Mouse (Mus musculus) midbrain, embryonic 14.5 days (tissue): ENCODE measurements around the gene Klc3. TPM values are rescaled to one million over a fixed set of nuclear protein-coding genes. Genes with fewer than 3 reads are reported as not detected.

Source experiments
- ATAC-seq: fragments of 200-750 bp; cut with Nextera tagmentation; 2 replicates; pipeline ENCODE4 v1.8.0; 2017; ENCODE audit warnings: moderate number of reproducible peaks, moderate library complexity; ENCODE audit not compliant: low FRiP score, low TSS enrichment
- DNase-seq: peaks from one replicate; pipeline ENCODE4 v3.0.0-alpha.2; 2015
- H3K27ac ChIP-seq: fragments of 300-500 bp; sonication (generic); replicated peaks from 2 replicates; pipeline ENCODE4 v1.5.1; 2014; ENCODE audit warnings: mild to moderate bottlenecking, low read depth, low read length, moderate library complexity
- H3K27me3 ChIP-seq: fragments of 300-500 bp; sonication (generic); 2 replicates; pipeline ENCODE4 v1.6.1; 2014; ENCODE audit warnings: low read length, control low read depth, mixed read lengths; ENCODE audit not compliant: control insufficient read depth, insufficient read depth
- H3K36me3 ChIP-seq: fragments of 300-500 bp; sonication (generic); 2 replicates; pipeline ENCODE4 v1.6.1; 2014; ENCODE audit warnings: low read length, control low read depth; ENCODE audit not compliant: control insufficient read depth, insufficient read depth
- H3K4me1 ChIP-seq: fragments of 300-500 bp; sonication (generic); 2 replicates; pipeline ENCODE4 v1.6.1; 2014; ENCODE audit warnings: mild to moderate bottlenecking, antibody characterized with exemption, low read length, control low read depth; ENCODE audit not compliant: control insufficient read depth, insufficient read depth
- H3K4me2 ChIP-seq: fragments of 300-500 bp; sonication (generic); 2 replicates; pipeline ENCODE4 v1.6.1; 2014; ENCODE audit warnings: mild to moderate bottlenecking, low read length, moderate library complexity
- H3K4me3 ChIP-seq: fragments of 300-500 bp; sonication (generic); replicated peaks from 2 replicates; pipeline ENCODE4 v1.5.1; 2014; ENCODE audit warnings: low read depth, low read length
- H3K9ac ChIP-seq: fragments of 300-500 bp; sonication (generic); replicated peaks from 2 replicates; pipeline ENCODE4 v1.6.1; 2014; ENCODE audit warnings: mild to moderate bottlenecking, low read length, moderate library complexity
- H3K9me3 ChIP-seq: fragments of 300-500 bp; sonication (generic); 2 replicates; pipeline ENCODE4 v1.6.1; 2016; ENCODE audit warnings: low read length, control low read depth, mixed read lengths; ENCODE audit not compliant: control insufficient read depth
- WGBS: fragments of 180-500 bp; shearing (Covaris S2); extraction: QIAGEN DNeasy Blood & Tissue Kit; methylation state at CpG from one replicate; pipeline ENCODE4 v1.1.7; 2014; 5-methylcytosine and 5-hydroxymethylcytosine counted together
- polyA plus RNA-seq: library from polyadenylated mRNA; unstranded; fragments of >200 nt; fragmentation: Nextera tagmentation; extraction: Ambion mirVana; gene quantifications from 2 replicates; pipeline ENCODE4 v1.2.1, GENCODE M21; 2014

Klc3 gene
- polyA plus RNA-seq, 1 experiment from 2014 or later, result 0.36 TPM

DNA sequence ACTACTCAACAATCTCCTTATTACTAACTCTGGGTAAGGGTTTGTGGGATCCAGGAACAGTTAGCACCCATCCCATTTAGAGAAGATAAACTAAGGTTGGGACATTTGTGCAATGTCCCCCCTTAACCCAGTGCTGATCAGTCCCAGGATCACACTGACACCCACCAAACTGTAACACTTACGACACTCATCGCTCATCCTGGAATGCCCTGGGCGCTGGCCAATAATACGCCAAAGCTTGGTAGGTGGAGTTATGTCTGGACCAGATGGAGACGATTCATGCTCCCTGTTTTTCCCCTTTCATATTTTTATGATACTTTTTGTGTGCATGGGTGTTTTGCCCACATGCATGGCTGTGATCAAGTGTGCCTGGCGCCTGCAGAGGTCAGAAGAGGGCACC lies 26.5 kb upstream of the Klc3 start:
- Histone ChIP-seq H3K4me1 (no peaks in the 10 kb centered on the region), H3K27ac (no peak overlapping the region), H3K36me3 (peaks cover 100% of the 10 kb centered on the region), H3K9ac (no peak overlapping the region), H3K9me3 (no peaks in the 10 kb centered on the region), H3K27me3 (no peaks in the 10 kb centered on the region), H3K4me2 (no peak overlapping the region), H3K4me3 (no peak overlapping the region)
- DNase-seq (no peak), ATAC-seq (no peak)
- 90% methylated on average over 6 of the region's 6 CpGs for WGBS

DNA sequence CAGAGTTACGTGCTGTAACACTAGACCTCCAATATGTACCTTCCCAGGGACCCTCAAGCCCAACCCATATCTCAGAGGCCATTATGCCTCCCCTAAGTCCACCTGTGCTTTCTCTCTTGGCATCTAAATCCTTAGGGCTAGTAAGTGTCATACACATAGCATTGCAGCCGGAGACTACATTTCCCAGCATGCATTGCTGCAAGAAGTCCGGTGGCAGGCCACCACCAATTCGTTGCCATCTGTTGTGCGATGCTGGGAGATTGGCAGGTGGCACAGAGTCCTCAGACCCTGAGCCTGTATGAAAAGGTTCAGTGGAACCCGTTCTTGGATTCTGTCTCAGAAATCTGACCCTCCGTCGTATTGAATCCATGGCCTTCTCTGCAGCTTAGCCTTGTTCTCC lies 25.8 kb upstream of the Klc3 start:
- Histone ChIP-seq H3K27ac (no peak overlapping the region), H3K36me3 (peaks cover 100% of the 10 kb centered on the region), H3K4me2 (no peak overlapping the region), H3K27me3 (no peaks in the 10 kb centered on the region), H3K9ac (no peak overlapping the region), H3K4me1 (no peaks in the 10 kb centered on the region), H3K4me3 (no peak overlapping the region), H3K9me3 (no peaks in the 10 kb centered on the region)
- 68% methylated on average over 8 of the region's 8 CpGs for WGBS
- peak; percentile 54 for DNase-seq
- no peak for ATAC-seq

DNA sequence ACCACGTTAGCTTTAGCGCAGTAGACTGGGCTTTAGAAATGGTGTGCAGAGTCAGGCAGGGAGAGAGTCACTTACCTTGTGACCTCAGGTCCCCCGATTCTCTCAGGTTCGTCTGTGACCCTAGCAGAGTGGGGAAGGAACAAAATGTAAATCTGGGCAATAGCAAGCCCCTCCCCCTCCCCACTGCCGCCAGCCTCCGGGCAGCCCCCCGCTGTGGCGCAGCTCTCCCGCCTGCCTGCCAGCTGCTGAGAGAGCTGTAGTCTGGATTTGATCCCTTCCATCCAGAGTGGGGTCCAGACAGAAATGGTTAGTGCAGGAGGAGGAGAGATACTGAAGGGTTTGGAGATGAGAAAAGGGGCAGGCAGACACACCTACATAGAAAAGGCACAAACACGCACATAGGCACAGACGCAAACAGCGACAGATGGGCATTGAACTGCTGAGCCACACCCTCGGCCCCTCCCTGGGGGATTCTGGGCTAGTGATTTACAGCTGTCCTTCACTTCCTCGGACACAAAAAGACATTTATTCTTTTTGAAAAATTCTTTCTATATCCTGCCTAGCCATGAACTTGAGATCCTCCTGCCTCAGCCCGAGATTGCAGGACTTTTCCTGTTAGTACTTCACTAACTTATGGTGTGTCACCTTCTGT lies 24.2 kb upstream of the Klc3 start:
- ATAC-seq (no peak), DNase-seq (no peak)
- no peak overlapping the region for H3K4me3 ChIP-seq
- no peaks in the 10 kb centered on the region for H3K4me1 ChIP-seq
- WGBS, result 61% methylated on average over 15 of the region's 15 CpGs
- no peaks in the 10 kb centered on the region for H3K9me3 ChIP-seq
- H3K27me3 ChIP-seq, result 0 out of 2 replicates have a peak, but pooled peaks cover 1% of the 10 kb centered on the region
- H3K9ac ChIP-seq, result no peak overlapping the region
- no peak overlapping the region for H3K27ac ChIP-seq
- H3K36me3 ChIP-seq, result peaks cover 86% of the 10 kb centered on the region
- H3K4me2 ChIP-seq, result no peak overlapping the region

DNA sequence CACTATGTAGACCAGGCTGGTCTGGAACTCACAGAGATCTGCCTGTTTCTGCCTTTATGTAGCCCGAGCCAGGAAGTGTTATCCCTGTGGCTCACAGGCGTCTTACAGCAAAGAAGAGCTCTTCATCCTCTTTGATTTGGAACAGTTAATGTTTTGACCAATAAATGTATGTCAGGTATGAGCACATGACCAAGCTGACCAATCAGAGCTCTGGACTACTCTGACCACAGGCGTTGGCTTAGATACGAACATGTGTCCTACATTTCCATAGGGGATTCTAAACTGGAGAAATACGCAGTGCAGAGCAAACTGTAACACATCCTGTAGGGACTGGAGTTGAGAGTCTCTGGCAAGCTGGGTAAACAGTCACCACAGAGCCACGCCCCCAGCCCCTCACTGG lies 23.0 kb upstream of the Klc3 start:
- WGBS, result 84% methylated on average over 6 of the region's 6 CpGs
- ATAC-seq (no peak), DNase-seq (no peak)
- Histone ChIP-seq H3K4me3 (no peak overlapping the region), H3K36me3 (peaks cover 74% of the 10 kb centered on the region), H3K9ac (no peak overlapping the region), H3K27ac (no peak overlapping the region), H3K9me3 (no peaks in the 10 kb centered on the region), H3K4me1 (no peaks in the 10 kb centered on the region), H3K27me3 (0 out of 2 replicates have a peak, but pooled peaks cover 4% of the 10 kb centered on the region), H3K4me2 (no peak overlapping the region)

DNA sequence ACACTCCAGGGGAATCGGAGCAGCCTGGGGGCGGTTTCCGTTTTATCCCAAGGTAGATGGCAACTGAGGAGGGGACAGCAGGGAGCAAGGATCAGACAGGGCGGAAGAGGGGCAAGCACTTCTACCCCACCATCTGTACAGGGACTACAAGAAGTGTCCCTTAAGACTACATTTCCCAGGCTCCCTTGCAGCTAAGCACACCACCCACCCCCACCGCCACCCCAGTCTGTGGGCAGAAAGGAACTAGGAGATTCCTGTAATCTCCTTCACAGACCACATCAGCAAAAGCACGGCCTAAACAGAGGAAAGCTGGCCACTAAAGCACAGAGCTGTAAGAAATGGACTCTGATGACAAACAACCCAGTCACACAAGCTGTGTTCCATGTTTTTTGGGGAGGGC lies 22.4 kb upstream of the Klc3 start:
- Histone ChIP-seq H3K9me3 (no peaks in the 10 kb centered on the region), H3K36me3 (peaks cover 68% of the 10 kb centered on the region), H3K4me3 (no peak overlapping the region), H3K4me2 (no peak overlapping the region), H3K9ac (no peak overlapping the region), H3K27me3 (0 out of 2 replicates have a peak, but pooled peaks cover 4% of the 10 kb centered on the region), H3K4me1 (no peaks in the 10 kb centered on the region), H3K27ac (no peak overlapping the region)
- DNase-seq, result no peak
- WGBS, result 67% methylated on average over 6 of the region's 6 CpGs
- no peak for ATAC-seq

DNA sequence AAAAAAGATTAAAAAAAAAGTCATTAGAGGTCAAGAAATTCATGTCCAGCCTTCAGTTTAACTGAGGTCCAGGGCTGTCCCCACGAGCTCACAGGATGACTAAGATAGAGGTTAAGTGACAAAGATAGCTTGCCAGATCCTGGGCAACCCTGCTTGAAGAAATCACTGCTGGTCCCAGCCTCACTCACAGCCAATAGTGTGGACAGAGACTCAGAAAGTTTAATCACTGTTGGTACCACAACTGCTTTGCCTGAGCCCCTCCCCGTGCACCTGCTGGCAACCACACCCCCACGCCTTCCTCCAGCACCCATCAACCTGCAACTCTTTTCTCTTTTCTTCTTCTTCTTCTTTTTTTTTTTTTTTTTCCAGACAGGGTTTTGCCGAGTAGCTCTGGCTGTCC lies 20.1 kb upstream of the Klc3 start:
- Histone ChIP-seq H3K4me1 (0 out of 2 replicates have a peak, but pooled peaks cover 3% of the 10 kb centered on the region), H3K9ac (no peak overlapping the region), H3K36me3 (peaks cover 45% of the 10 kb centered on the region), H3K27ac (no peak overlapping the region), H3K27me3 (peaks cover 26% of the 10 kb centered on the region), H3K4me3 (no peak overlapping the region), H3K4me2 (no peak overlapping the region), H3K9me3 (no peaks in the 10 kb centered on the region)
- no peak for DNase-seq
- no peak for ATAC-seq
- WGBS, result 61% methylated on average over 4 of the region's 4 CpGs

DNA sequence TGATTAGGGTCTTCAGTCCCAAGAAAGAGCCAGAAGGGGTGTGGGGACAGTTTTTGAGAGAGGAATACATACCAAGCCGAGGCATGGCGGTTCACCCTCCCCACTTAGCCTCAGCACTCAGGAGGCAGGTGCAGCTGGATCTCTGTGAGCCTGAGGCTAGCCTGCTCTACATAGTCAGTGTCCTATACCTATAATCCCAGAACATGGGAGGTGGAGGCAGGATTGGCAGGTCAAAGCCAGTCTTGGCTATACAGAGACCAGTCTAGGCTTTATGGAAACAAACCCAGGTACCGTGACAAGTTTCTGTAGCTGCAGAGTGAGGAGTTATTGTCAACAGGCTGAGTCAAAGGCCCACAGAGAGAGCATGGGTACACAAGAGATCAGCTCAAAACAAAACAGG lies 19.2 kb upstream of the Klc3 start:
- no peak overlapping the region for H3K9ac ChIP-seq
- WGBS, result 89% methylated on average over 3 of the region's 3 CpGs
- no peaks in the 10 kb centered on the region for H3K9me3 ChIP-seq
- DNase-seq (no peak), ATAC-seq (no peak)
- H3K27ac ChIP-seq, result no peak overlapping the region
- no peak overlapping the region for H3K4me3 ChIP-seq
- 0 out of 2 replicates have a peak, but pooled peaks cover 3% of the 10 kb centered on the region for H3K4me1 ChIP-seq
- peaks cover 33% of the 10 kb centered on the region for H3K27me3 ChIP-seq
- peaks cover 36% of the 10 kb centered on the region for H3K36me3 ChIP-seq
- no peak overlapping the region for H3K4me2 ChIP-seq

DNA sequence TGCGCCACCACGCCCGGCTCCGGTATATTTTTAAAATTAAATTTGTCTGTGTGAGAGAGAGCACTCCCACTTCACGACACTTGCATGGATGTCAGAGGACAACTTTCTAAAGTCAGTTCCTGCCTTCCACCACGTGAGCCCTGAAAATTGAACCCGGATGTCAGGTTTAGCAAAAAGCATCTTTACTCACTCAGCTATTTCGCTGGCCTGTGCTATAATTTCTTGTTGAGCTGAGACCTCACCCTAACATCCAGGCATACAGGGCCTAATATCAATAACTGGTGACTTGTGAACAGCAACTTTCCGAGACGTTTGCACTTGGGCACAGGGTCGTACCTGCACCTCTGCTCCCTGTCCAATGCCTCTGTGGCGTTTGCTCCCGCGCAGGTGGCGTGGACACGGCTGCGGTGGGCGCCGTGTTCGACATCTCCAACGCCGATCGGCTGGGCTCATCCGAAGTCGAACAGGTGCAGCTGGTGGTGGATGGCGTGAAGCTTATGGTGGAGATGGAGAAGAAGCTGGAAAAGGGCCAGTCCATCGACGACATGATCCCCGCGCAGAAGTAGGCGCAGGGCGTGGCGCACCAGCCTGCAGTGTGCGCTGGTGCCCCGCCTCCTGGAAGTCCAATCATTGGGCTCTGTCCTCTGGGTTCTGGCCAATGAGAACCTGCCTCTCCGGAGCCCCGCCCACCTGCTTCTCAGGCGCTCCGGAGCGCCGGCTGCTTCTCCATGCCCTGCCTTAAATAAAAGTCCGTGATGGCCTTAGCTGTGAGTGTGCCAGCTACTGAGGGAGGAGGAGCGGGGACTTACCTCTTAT lies 17.1 kb upstream of the Klc3 start:
- Histone ChIP-seq H3K27me3 (peaks cover 33% of the 10 kb centered on the region), H3K27ac (no peak overlapping the region), H3K4me2 (peak overlapping the region; percentile 74), H3K9me3 (no peaks in the 10 kb centered on the region), H3K4me1 (0 out of 2 replicates have a peak, but pooled peaks cover 3% of the 10 kb centered on the region), H3K9ac (peak overlapping the region; percentile 37; the same call in 1 of the 2 replicates), H3K36me3 (peaks cover 15% of the 10 kb centered on the region), H3K4me3 (peak overlapping the region; percentile 43)
- ATAC-seq (peak; percentile 93), DNase-seq (peak; percentile 94)
- 12% methylated on average over 43 of the region's 43 CpGs for WGBS
